Mouse (Mus musculus) C2C12 (cell line): ENCODE data around the gene Dctn3.
"Not testable (repeated sequence)": the region's sequence is repeated elsewhere in the genome, so short reads cannot be mapped to it uniquely, and the experiment has no call there.

Experiments used
- CTCF ChIP-seq: IDR thresholded peaks from one replicate; pipeline ENCODE4 v1.5.1; 2011; ENCODE audit not compliant: control insufficient read depth, insufficient read depth, insufficient read length
- USF1 ChIP-seq: IDR thresholded peaks from one replicate; pipeline ENCODE4 v1.6.1; 2011; ENCODE audit warnings: low read depth, mild to moderate bottlenecking, control low read depth, moderate library complexity

- TF ChIP-seq CTCF, USF1: not testable (repeated sequence)
Observed at GRCm38 (mm10) chr4:41690014-41690413, 33.0 kb downstream of the Dctn3 start.
